Mouse (Mus musculus) neural tube, embryonic 14.5 days (tissue): ENCODE measurements at regions not wholly inside any gene's neighbourhood (a gene's known extent, or its start where the extent isn't known, plus 50 kb on each side); places are given as distances from the start of the nearest gene placed in this dataset.

ENCODE experiments used
- ATAC-seq: fragments of 200-750 bp; cut with Nextera tagmentation; 2 replicates; pipeline ENCODE4 v1.8.0; 2017; ENCODE audit warnings: low read depth, mild to moderate bottlenecking, moderate TSS enrichment, moderate library complexity
- H3K27ac ChIP-seq: fragments of 300-500 bp; sonication (generic); 2 replicates; pipeline ENCODE4 v1.5.1; 2014; ENCODE audit warnings: low read depth, mild to moderate bottlenecking, control low read depth, low read length, moderate library complexity, mixed read lengths
- H3K27me3 ChIP-seq: fragments of 300-500 bp; sonication (generic); 2 replicates; pipeline ENCODE4 v1.6.1; 2014; ENCODE audit warnings: low read length; ENCODE audit not compliant: control insufficient read depth, insufficient read depth
- H3K36me3 ChIP-seq: fragments of 300-500 bp; sonication (generic); 2 replicates; pipeline ENCODE4 v1.6.1; 2014; ENCODE audit warnings: low read length, mixed read lengths; ENCODE audit not compliant: control insufficient read depth, insufficient read depth
- H3K4me1 ChIP-seq: fragments of 300-500 bp; sonication (generic); 2 replicates; pipeline ENCODE4 v1.6.1; 2014; ENCODE audit warnings: low read length; ENCODE audit not compliant: control insufficient read depth, insufficient read depth
- H3K4me2 ChIP-seq: fragments of 300-500 bp; sonication (generic); 2 replicates; pipeline ENCODE4 v1.6.1; 2014; ENCODE audit warnings: mild to moderate bottlenecking, low read depth, low read length, control low read depth
- H3K4me3 ChIP-seq: fragments of 300-500 bp; sonication (generic); 2 replicates; pipeline ENCODE4 v1.5.1; 2014; ENCODE audit warnings: low read depth, low read length, control low read depth, mixed read lengths
- H3K9ac ChIP-seq: fragments of 300-500 bp; sonication (generic); replicated peaks from 2 replicates; pipeline ENCODE4 v1.6.1; 2014; ENCODE audit warnings: low read depth, mild to moderate bottlenecking, control low read depth, low read length, mixed read lengths
- H3K9me3 ChIP-seq: fragments of 300-500 bp; sonication (generic); 2 replicates; pipeline ENCODE4 v1.6.1; 2016; ENCODE audit warnings: low read length; ENCODE audit not compliant: control insufficient read depth
- WGBS: fragments of 180-500 bp; shearing (Covaris S2); extraction: QIAGEN DNeasy Blood & Tissue Kit; methylation state at CpG from one replicate; pipeline ENCODE4 v1.1.7; 2014; 5-methylcytosine and 5-hydroxymethylcytosine counted together

DNA sequence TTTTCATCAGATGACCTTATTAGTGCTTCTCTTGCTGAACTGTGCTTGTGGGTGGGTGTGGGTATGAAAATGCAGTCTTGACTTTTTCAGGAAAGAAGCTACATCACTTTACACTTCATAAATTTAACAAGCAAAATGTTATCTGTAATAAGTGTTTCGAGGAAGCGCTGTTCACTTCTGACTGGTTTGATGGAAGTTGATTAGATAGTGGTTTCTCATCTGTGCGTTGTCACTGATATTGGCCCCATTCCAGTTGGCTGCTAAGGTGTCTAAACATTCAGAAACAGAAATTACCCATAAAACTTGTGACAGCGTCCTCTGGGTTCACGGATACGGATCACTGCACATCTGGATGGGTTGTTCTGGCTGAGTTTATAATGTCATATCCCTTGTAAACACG is 159.8 kb upstream of the Slc7a11 start:
- no peak for ATAC-seq
- H3K9me3 ChIP-seq = no peaks in the 10 kb centered on the region
- H3K4me3 ChIP-seq = no peak overlapping the region
- no peaks in the 10 kb centered on the region for H3K36me3 ChIP-seq
- no peak overlapping the region for H3K4me2 ChIP-seq
- no peaks in the 10 kb centered on the region for H3K27me3 ChIP-seq
- H3K9ac ChIP-seq = no peak overlapping the region
- no peak overlapping the region for H3K27ac ChIP-seq
- whole genome bisulfite sequencing = 66% methylated on average over 7 of the region's 7 CpGs
- no peaks in the 10 kb centered on the region for H3K4me1 ChIP-seq

DNA sequence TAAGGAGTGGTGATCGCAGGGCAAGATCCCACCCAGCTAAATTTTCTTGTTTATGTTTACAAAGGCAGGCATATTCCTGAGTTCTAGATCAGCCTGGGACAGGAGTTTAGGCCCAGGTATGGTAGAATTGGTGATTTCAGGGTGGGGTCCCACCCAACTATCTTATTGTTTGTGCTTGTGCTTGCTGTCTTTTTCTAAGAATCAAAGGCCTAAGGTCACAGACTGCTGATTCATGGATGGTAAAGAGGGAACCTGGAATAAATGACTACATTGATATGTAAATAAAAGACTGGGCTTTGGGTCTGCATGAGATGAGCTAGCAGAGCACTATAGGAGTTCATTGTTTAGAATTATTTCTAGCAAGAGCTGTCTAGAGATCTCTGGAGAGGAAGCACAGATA is 152.3 kb upstream of the Slc7a11 start:
- no peak overlapping the region for H3K4me2 ChIP-seq
- H3K9me3 ChIP-seq = no peaks in the 10 kb centered on the region; the same call in 1 of the 2 replicates
- no peak overlapping the region for H3K9ac ChIP-seq
- 97% methylated on average over 1 of the region's 1 CpGs for WGBS
- H3K4me3 ChIP-seq = no peak overlapping the region
- H3K27ac ChIP-seq = no peak overlapping the region
- H3K36me3 ChIP-seq = no peaks in the 10 kb centered on the region
- no peak for ATAC-seq
- H3K27me3 ChIP-seq = no peaks in the 10 kb centered on the region
- H3K4me1 ChIP-seq = no peaks in the 10 kb centered on the region

DNA sequence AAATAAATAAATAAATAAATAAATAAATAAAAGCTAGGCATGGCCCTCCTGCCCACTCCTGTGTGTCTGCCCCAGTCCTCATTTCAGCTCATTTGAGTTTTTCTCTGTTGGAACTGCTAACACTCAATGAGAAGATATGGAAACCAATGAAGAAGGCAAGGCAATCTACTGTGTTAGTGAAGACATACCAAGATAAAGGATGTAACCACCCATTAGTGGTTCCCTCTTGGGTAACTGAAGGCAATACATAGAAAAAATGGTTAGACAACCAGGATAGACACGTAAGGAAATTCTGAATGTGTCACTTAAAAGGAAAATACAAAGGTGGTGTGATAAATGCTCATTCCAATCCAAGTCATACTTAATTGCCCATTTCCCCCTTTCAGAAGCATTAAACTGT is 140.9 kb upstream of the Slc7a11 start:
- no peak overlapping the region for H3K9ac ChIP-seq
- H3K9me3 ChIP-seq = no peaks in the 10 kb centered on the region
- H3K4me2 ChIP-seq = no peak overlapping the region
- no peaks in the 10 kb centered on the region for H3K4me1 ChIP-seq
- H3K27ac ChIP-seq = no peak overlapping the region
- H3K27me3 ChIP-seq = no peaks in the 10 kb centered on the region
- no peak overlapping the region for H3K4me3 ChIP-seq
- WGBS = 88% methylated on average over 1 of the region's 1 CpGs
- no peak for ATAC-seq
- H3K36me3 ChIP-seq = no peaks in the 10 kb centered on the region

DNA sequence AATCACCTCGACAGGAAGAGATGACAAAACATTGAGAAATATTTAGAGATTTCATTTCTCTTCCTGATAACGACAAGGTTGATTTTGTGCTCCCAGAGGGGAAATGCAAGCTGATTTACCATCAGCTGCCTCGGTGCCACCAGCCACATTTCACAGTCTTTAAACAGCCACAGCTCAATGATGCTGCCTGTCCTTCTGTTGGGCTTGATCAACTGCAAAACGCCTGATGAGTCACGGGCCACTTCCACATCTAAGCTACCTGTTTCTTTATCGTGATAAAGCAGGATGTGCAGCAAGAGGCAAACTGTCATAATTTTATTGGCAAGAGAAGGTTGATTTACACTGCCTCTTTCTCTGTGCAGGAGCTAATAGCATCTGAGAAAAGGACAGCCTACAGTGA is 140.1 kb upstream of the Slc7a11 start:
- no peaks in the 10 kb centered on the region for H3K9me3 ChIP-seq
- no peak overlapping the region for H3K4me3 ChIP-seq
- H3K9ac ChIP-seq = no peak overlapping the region
- peak; percentile 63; the same call in 1 of the 2 replicates for ATAC-seq
- no peaks in the 10 kb centered on the region for H3K27me3 ChIP-seq
- H3K36me3 ChIP-seq = no peaks in the 10 kb centered on the region
- H3K27ac ChIP-seq = 0 out of 2 replicates have a peak overlapping the region, but pooled peaks have one; percentile 50
- WGBS = 46% methylated on average over 6 of the region's 6 CpGs
- H3K4me2 ChIP-seq = no peak overlapping the region
- no peaks in the 10 kb centered on the region for H3K4me1 ChIP-seq

GRCm38 (mm10) chr3:50574388-50574787 is 131.0 kb upstream of the Slc7a11 start:
- H3K4me2 ChIP-seq = no peak overlapping the region
- ATAC-seq = no peak
- H3K27ac ChIP-seq = no peak overlapping the region
- no peaks in the 10 kb centered on the region for H3K27me3 ChIP-seq
- H3K4me1 ChIP-seq = no peaks in the 10 kb centered on the region
- H3K36me3 ChIP-seq = no peaks in the 10 kb centered on the region
- H3K4me3 ChIP-seq = no peak overlapping the region
- 98% methylated on average over 9 of the region's 9 CpGs for WGBS
- H3K9me3 ChIP-seq = no peaks in the 10 kb centered on the region
- H3K9ac ChIP-seq = no peak overlapping the region

GRCm38 (mm10) chr3:50570027-50570426 is 126.6 kb upstream of the Slc7a11 start:
- Histone ChIP-seq H3K4me3 (no peak overlapping the region), H3K9me3 (no peaks in the 10 kb centered on the region), H3K27me3 (no peaks in the 10 kb centered on the region), H3K4me1 (no peaks in the 10 kb centered on the region), H3K9ac (no peak overlapping the region), H3K27ac (no peak overlapping the region), H3K4me2 (no peak overlapping the region), H3K36me3 (no peaks in the 10 kb centered on the region)
- no peak for ATAC-seq

- ATAC-seq = no peak
- 90% methylated on average over 10 of the region's 10 CpGs for WGBS
These were observed 126.2 kb upstream of the Slc7a11 start for GRCm38 (mm10) chr3:50569565-50569964.

GRCm38 (mm10) chr3:50554150-50554549 is 110.7 kb upstream of the Slc7a11 start:
- Histone ChIP-seq H3K9ac (no peak overlapping the region), H3K4me1 (no peaks in the 10 kb centered on the region), H3K4me2 (no peak overlapping the region), H3K4me3 (no peak overlapping the region), H3K9me3 (no peaks in the 10 kb centered on the region), H3K36me3 (no peaks in the 10 kb centered on the region), H3K27ac (no peak overlapping the region), H3K27me3 (no peaks in the 10 kb centered on the region)
- ATAC-seq = no peak
- WGBS = 68% methylated on average over 1 of the region's 1 CpGs

More at GRCm38 (mm10) chr3:50569565-50569964, 126.2 kb upstream of the Slc7a11 start:
- H3K4me2 ChIP-seq = no peak overlapping the region
- H3K27me3 ChIP-seq = no peaks in the 10 kb centered on the region
- no peaks in the 10 kb centered on the region for H3K4me1 ChIP-seq
- no peak overlapping the region for H3K9ac ChIP-seq
- no peaks in the 10 kb centered on the region for H3K36me3 ChIP-seq
- H3K4me3 ChIP-seq = no peak overlapping the region
- H3K9me3 ChIP-seq = no peaks in the 10 kb centered on the region
- H3K27ac ChIP-seq = no peak overlapping the region

- Histone ChIP-seq H3K9ac (no peak overlapping the region), H3K27ac (no peak overlapping the region), H3K4me1 (no peaks in the 10 kb centered on the region), H3K4me3 (no peak overlapping the region), H3K9me3 (no peaks in the 10 kb centered on the region), H3K4me2 (no peak overlapping the region), H3K27me3 (no peaks in the 10 kb centered on the region), H3K36me3 (no peaks in the 10 kb centered on the region)
- ATAC-seq = no peak
- WGBS = 92% methylated on average over 4 of the region's 4 CpGs
These were observed 105.2 kb upstream of the Slc7a11 start for GRCm38 (mm10) chr3:50548568-50548967.

DNA sequence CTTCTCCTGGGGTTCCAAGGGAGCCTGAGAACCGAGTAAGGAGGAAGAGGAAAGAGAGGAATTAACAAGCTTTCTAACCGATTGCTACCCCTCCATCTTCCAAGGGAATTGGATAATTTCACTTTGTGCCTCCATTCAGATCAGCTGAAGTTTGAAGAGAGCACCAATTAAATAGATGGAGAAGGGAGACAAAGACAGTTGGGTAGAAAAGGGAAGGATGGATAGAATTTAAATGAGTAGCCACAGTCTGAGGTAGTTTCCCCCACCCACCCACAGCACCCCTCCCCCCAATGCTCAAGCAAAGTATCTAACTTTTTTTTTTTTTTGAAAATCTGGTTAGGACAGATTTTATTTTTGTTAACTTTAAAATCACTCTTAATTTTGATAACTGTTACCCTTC is 87.2 kb upstream of the Slc7a11 start:
- no peaks in the 10 kb centered on the region for H3K4me1 ChIP-seq
- no peaks in the 10 kb centered on the region for H3K27me3 ChIP-seq
- no peaks in the 10 kb centered on the region for H3K9me3 ChIP-seq
- H3K36me3 ChIP-seq = no peaks in the 10 kb centered on the region
- WGBS = 28% methylated on average over 2 of the region's 2 CpGs
- H3K27ac ChIP-seq = no peak overlapping the region
- no peak overlapping the region for H3K4me2 ChIP-seq
- no peak overlapping the region for H3K4me3 ChIP-seq
- no peak for ATAC-seq
- H3K9ac ChIP-seq = no peak overlapping the region
